Mouse (Mus musculus): Measurements from ENCODE around the gene Ergic1. TPM values are rescaled to one million over a fixed set of nuclear protein-coding genes. Genes with fewer than 3 reads are reported as not detected.
A peak's percentile ranks its signal among the peaks of the same experiment; 100 is the strongest.

Ergic1 gene
- total RNA-seq, 1 experiment from 2014 or later, result 26.3 TPM

DNA sequence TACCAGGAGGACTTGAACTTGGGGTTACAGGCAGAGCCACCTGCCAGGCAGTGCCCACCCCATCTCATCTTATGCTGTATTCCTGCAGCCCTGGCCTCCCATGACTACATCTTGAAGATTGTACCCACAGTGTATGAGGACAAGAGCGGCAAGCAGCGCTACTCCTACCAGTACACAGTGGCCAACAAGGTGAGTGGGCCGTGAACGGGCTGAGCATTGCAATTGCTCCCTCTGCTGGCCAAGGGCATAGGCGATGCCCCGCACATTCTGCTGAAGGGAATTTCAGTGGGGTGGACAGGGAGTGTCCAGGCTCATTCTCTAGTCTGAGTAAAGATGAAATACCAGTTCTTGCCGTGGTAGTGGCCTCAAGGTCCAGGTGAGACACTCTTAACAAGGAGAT, 77.4 kb downstream of the Ergic1 start:
- ATAC-seq (ENCODE audit: extremely low read depth, insufficient number of reproducible peaks, low FRiP score, poor library complexity, severe bottlenecking), result peak; percentile 79

DNA sequence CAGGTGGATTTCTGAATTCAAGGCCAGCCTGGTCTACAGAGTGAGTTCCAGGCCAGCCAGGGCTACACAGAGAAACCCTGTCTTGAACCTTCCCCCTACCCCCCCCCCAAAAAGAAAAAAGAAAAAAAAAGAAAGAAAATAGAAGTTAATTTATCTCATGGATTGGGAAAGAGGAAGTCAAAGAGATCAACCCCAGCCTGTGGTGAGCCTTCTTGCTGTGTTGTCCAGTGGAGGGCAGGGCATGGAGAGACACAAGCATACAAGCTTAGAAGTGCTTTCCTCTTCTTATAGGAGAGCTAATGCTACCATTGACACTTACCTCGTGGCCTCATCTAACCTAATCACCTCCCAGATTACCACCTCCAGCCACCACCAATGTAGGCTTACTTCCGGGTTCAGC, 78.5 kb downstream of the Ergic1 start:
- no peak for ATAC-seq (ENCODE audit: extremely low read depth, insufficient number of reproducible peaks, low FRiP score, poor library complexity, severe bottlenecking)

DNA sequence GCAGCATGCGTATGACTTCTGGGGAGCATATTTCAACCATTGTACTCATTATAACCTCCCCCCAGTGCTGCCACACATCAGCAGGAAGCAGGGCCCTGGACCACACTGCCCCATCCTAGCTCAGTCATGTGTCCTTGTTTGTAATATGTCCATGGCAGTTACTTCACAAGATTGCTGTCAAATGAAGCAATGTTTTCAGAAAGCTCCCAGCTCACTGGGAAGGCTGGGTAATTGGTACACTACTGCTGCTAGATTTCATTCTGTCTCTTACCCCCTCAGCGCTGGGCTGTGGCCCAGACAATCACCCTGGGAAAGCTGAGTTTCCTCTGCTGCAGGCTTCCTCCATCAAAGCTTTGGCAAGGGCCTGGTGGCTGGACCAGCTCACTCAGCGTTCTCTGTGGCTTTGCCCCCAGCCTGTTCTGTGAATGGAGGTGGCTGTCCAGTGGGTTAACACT, 79.0 kb downstream of the Ergic1 start:
- ATAC-seq (ENCODE audit: extremely low read depth, insufficient number of reproducible peaks, low FRiP score, poor library complexity, severe bottlenecking), result no peak

DNA sequence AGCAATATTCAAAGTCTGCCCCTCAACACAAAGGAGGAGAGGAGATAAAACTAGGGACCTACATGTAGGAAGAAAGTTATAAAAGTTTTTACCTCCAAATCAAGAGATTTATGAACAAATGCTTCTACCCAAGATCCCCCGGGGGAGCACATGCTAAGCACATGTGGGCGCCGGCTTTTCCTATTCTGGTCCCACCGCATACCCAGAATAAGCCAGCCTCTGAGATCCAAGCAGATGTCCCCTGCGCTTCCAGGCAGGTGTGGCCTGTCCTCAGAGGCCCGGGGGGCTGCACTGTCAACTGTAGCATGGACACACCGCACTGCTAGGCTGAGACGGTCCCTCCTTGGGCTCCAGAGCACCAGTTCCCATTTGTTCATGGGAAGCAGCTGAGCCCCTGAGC, 82.2 kb downstream of the Ergic1 start:
- ATAC-seq (ENCODE audit: extremely low read depth, insufficient number of reproducible peaks, low FRiP score, poor library complexity, severe bottlenecking), result no peak

DNA sequence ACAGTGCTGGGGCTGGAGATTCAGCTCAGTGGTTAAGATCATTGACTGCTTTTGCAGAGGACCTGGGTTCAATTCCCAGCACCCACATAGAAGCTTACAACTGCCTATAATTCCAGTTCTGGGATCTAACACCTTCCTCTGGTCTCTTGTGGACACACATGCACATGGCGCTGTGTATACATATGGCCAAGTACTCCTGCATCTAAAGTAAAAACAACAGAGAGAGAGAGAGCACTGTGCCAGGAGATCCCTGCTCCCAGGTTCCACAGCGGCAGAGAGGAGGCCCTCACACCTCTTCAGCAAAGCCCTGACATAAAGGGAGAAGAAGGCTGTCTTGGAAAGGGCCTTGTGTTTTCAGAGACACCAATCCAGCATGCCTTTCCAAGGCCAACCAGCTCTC, 82.7 kb downstream of the Ergic1 start:
- no peak for ATAC-seq (ENCODE audit: extremely low read depth, insufficient number of reproducible peaks, low FRiP score, poor library complexity, severe bottlenecking)

DNA sequence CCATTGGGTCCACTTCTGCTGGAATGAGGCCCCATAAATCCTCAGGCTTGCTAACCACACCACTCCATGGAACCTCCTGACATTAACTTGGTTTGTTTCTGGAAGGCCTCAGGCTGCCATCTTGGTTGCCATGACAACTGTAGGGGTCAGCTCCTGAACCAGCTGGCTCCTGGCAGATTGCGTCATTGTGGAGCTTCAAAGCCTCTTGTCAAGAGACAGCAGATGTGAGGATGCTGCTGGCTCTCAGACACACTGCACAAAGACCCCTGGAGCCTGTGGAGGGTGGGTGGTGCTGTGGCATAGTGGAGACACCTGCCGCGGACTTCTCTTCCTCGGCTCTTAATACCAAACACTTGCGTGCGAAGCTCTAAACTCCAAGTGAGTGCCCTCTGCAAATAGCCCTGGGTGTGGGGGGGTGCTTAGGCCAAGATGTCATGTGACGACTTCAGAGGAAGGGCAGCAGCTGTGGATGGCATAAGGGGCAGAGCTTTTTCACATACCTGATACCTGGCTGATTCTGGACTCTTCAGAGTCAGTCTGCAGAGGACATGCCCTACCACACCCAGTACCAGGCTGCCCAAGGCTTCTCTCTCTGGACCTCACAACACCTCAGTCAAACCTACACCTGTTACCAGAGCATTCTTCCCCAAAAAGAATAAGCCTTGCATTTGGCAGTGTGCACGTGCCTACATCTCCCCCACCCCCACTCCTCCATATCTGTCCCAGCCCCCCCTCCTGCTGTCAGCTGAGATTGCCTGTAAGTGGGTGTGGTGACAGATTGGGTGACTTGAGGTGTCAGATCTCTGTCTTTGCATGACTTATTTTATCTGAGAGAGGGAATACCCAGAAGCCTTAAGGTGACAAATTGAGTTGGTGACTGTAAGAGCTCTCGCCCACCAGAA, 83.5 kb downstream of the Ergic1 start:
- ATAC-seq (ENCODE audit: extremely low read depth, insufficient number of reproducible peaks, low FRiP score, poor library complexity, severe bottlenecking), result no peak

DNA sequence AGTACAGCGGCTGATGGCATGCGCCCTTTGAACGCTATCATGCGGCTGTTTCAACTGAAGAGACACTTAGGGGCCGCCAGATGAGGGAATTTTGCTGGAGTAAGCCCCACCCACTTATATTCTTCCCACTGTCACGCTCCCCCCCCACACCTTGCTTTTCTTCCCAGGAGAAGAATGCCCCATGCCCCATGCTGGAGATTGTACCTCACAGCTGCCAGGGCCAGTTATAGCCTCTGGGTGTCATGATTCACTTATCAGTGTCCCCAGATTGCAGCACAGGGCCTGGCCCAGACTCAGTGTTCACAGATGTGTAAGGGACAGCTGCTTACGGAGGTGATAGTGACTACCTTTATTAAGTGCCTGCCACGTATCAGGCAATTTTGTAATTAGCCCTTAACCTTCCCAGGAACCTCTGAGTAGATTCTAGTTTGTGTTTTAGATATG, 84.1 kb downstream of the Ergic1 start:
- no peak for ATAC-seq (ENCODE audit: extremely low read depth, insufficient number of reproducible peaks, low FRiP score, poor library complexity, severe bottlenecking)

DNA sequence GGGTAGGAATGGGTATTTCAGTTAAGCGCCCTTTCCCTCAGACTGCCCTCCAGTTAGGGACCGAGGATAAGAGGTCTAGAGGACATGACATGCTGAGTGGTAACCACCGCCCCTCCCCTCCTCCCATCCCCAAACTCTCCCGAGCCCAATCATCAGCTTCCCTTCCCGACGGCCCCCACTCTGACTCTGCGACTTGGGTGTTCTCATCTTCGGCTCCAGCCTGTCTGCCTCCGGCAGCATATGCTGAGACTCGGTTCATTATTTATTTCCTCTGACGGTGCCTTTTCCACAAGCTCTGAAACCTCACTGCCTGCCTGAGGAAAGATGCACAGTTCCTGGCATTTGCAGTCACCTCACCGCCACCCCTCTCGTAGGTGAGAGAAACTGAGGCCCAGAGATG, 86.0 kb downstream of the Ergic1 start:
- no peak for ATAC-seq (ENCODE audit: extremely low read depth, insufficient number of reproducible peaks, low FRiP score, poor library complexity, severe bottlenecking)

DNA sequence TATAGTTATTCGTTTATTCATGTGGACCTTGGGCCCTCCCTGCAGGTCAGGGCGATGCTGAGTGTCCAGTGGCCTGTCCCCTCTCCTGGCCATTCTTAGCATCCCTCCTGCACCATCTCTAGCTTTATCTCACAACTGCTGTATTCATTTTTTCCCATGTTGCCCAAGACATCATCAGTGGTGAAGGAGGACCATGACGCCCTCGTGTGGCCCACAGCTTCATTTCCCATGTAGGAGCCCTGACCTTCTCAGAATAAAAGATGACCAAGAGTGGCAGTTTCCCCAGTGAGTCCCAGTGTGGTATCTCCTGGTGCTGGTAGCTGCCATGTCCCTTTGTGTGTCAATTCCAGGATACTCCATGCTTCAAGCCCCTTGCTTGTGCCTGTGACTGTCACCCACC, 88.3 kb downstream of the Ergic1 start:
- ATAC-seq (ENCODE audit: extremely low read depth, insufficient number of reproducible peaks, low FRiP score, poor library complexity, severe bottlenecking), result no peak

DNA sequence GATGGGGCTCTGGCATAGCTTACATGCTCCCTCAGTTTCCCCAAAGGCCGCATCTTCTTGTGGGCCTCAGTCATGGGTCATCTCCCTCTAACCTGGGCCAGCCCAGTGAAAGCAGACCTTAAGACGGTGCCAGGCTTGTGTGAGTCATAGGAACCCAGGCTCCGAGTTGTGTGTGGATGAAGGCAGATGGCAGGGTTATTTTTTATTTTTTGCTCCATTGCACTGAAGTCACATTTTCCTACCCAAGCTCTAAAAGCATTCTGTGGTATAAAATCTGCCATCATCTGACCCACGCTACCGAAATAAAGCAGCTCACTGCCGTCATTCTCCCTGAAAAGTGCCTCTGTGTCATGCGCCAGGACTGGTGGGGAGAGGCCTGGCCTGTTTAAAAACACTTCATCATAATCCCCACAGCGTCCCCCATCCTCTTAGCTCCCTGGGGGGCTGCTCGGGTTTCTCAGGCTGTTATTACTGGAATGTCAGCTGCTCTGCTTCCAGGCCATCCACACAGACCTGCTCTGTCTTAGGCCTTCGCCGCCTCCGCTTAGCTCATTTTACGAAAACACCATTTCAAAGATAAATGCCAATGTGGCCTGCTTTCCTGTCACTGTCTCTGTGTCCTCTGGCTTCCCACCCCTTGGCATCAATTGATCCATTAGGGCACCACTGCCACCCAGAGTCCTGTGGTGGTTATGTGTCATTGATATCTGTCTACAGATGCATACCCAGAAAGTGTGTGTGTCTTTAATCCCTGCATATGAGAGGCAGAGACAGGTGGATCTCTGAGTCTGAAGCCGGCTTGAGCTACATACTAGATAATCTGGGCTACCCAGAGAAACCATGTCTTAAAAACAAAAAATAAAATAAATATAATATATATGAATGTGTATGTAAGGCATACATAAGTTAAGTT, 89.4 kb downstream of the Ergic1 start:
- no peak for ATAC-seq (ENCODE audit: extremely low read depth, insufficient number of reproducible peaks, low FRiP score, poor library complexity, severe bottlenecking)

DNA sequence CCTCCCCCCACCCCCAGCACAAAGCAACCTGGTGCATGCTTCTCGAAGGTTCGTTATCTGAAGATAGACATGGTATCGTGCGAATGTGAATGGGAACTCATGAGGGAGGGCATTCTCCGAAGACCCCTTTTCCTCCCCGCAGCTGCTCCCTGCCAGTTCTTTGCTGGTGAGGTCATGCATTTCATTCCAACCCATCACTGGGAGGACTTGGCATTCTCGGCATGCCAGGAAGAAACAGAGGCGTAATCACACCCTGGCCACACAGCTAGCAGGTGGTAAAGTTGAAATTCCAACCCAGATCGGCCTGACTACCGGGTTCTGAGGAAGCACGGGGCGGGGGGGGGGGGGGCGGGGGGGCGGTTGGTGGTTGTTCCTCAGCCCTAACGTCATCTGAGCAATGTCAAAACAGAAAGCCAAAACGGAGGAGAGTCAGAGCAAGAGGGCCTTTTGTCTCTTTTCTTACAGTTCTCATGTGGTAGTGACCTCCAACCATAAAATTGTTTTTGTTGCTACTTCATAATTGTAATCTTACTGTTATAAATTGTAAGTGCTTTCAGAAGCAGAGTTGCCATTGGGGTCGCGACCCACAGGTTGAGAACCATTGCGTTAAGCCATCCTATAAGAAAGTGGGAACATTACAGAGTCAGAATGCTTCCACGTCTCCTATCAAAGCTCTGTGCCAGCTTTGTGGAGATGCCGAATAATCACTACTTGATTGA, 97.7 kb downstream of the Ergic1 start:
- ATAC-seq (ENCODE audit: extremely low read depth, insufficient number of reproducible peaks, low FRiP score, poor library complexity, severe bottlenecking), result no peak

DNA sequence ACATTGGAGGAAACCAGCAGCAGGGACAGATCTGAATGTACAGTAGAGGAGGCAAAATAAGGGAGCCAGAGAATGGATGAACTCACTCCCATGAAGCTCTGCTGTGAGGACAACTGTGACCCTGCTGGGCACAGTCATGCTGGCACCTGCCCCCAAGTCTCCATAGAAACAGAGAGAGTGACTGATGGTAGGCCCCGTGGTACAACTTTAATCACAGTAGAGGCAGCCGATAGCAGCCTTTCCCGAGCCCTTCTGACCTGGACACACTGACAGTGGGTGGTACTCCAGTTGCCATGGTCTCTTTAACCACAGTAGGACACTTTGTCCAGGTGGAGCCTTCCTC, 98.3 kb downstream of the Ergic1 start:
- no peak for ATAC-seq (ENCODE audit: extremely low read depth, insufficient number of reproducible peaks, low FRiP score, poor library complexity, severe bottlenecking)

DNA sequence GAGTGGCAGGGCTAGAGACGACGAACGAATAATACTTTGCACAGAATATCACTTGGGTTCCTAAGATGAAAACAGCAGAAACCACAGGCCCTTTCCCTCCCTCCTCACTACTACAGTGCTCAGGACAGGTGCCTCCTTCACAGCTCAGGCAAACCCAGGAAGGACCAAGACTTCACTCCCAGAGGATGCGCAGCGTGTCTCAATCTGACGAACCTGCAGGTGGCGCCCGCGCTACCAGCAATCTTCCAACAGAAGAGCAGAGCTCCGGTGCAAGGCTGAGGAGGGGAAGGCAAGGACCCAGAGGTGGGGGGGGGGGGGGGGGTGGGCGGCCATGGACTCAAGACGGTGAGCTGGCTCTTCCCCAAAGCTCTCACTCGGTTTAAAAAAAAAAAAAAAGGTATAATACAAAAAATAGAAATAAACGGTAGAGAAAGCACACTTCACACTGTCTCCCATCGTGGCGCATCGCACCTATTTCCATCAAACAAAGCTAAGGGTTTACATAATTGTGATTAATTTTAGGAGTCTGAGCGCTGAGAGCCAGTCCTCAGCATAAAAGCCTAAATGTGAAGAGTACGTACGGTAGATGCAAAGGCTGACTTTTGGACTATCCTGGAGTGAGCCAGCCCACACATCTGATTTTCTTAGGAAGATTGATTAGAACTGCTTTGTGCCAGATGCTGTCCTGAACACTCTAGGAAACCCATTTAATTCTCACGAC, 99.1 kb downstream of the Ergic1 start:
- ATAC-seq (ENCODE audit: extremely low read depth, insufficient number of reproducible peaks, low FRiP score, poor library complexity, severe bottlenecking), result 0 out of 2 replicates have a peak, but pooled peaks have one; percentile 45

DNA sequence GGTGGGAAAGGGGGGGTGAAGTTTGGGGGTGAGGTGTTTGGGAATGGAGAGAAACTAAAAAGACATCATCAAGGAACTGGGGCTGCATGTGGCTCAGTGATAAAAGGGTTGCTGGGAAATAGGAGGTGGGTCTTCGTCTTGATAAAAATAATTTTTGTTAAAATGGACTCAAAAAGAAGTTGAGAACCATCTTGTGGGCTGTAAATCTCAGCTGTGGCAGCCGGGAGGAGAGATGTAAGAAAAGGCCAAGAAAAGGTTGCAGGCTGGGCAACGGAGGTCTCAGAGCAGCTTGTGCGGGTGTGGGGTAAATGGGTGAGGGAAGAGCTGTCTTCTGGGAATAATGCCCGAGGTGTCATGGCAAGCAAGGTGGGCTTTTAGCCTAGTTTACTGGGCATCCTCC, 100.9 kb downstream of the Ergic1 start:
- ATAC-seq (ENCODE audit: extremely low read depth, insufficient number of reproducible peaks, low FRiP score, poor library complexity, severe bottlenecking), result no peak

DNA sequence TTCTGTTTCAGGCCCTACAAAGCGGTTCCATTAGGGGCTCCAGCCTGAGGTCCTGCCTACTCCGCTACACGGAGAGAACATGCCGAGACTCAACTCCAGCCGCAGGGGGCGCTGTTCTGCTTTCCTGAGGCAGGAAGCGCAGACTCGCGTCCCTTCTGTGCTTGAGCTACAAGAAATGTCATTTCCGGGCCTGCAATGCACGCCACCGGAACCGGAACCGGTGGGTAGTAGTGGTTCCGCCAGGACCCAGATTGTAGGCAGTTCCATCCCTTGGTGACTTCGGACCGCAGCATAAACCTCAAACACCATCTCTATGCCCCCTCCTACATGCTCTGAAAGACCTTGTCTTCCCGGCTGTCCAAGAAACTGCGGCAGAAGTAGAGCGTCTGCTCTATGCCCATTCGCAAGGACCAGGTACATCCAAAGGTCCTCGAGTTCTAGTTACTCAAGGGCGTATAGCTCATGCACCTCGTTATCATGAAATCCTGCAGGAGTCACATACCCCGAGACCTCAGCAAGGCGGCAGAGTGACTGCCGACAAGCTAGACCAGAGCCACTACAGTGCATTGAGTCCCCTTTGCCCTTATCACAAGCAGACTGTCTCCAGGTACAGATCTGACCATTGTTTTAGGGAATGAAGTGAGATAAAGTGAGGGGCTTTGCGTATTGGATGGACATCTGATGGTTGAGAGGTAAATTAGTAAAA, 101.8 kb downstream of the Ergic1 start, which contains the start of gene Atp6v0e:
Gene Atp6v0e, plus strand, starts transcription at position 254 of the 706 bp plus-strand sequence.
- ATAC-seq (ENCODE audit: extremely low read depth, insufficient number of reproducible peaks, low FRiP score, poor library complexity, severe bottlenecking), result peak; percentile 94

DNA sequence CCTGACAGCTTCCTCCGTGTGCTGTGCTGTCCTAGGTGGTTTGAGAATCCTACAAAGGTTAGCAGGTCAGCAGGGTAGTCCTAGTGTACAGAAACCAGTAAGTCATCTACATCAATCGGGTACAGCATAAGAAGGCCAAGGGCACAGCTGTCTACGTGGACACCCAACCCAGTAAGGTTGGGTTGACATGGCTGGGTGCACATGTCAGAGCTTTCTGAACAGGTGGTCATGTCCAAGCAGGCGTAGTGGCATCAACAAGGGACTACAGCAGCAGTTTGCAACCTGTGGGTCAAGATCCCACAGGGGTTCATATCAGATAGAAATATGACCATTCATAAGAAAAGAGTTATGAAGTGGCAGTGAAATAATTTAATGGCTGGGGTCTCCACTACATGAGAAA, 104.3 kb downstream of the Ergic1 start:
- ATAC-seq (ENCODE audit: extremely low read depth, insufficient number of reproducible peaks, low FRiP score, poor library complexity, severe bottlenecking), result no peak

DNA sequence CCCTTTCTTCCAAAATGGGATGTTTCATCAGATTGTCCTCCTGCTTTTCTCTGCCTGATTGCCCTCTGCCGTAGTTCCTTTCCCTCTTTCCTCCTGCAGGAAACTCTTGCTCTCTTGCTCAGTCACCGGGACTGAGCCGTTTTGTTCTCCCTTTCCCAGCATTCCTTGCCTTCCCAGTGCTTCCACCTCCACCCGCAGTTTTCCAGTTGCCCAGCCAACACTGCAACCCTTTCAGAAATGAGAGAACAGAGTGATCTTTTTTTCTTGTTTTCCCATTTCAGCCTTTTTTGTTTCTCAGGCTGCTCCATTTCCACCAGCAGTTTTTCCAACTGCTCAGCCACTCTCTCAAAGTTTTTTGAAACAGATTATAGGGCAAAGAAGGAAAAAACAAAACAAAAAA, 110.0 kb downstream of the Ergic1 start:
- ATAC-seq (ENCODE audit: extremely low read depth, insufficient number of reproducible peaks, low FRiP score, poor library complexity, severe bottlenecking), result no peak

DNA sequence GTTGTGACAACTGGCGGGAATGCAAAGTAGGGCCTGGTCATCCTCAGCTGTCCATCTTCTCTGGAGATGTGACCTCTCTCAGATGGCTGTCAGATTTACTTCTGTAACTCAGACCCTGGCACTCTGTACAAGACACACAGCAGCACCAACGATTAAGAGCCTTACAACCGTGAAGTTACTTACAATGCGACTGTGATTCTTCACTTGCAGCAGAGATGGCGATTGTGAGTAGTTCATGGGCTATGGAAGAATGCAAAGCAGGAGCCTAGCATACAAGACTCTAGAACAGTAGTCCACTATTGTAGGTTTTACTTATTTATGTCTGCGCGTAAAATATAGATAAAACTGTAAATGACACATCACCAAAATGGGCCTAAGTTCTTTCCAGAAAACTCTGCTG, 114.6 kb downstream of the Ergic1 start:
- no peak for ATAC-seq (ENCODE audit: extremely low read depth, insufficient number of reproducible peaks, low FRiP score, poor library complexity, severe bottlenecking)
